Mouse (Mus musculus) lung, embryonic 15.5 days (tissue): ENCODE results near the gene Smyd3. TPM values are rescaled to one million over a fixed set of nuclear protein-coding genes. Genes with fewer than 3 reads are reported as not detected.
A peak's percentile ranks its signal among the peaks of the same experiment; 100 is the strongest.

Experiments used
- ATAC-seq: fragments of 200-750 bp; cut with Nextera tagmentation; 2 replicates; pipeline ENCODE4 v1.8.0; 2017; ENCODE audit warnings: moderate number of reproducible peaks, borderline replicate concordance; ENCODE audit not compliant: low FRiP score, low TSS enrichment; ENCODE audit errors: extremely low read depth
- H3K27ac ChIP-seq: fragments of 300-500 bp; sonication (generic); 2 replicates; pipeline ENCODE4 v1.5.1; 2015; ENCODE audit warnings: moderate library complexity, mild to moderate bottlenecking, inconsistent platforms
- H3K27me3 ChIP-seq: fragments of 300-500 bp; sonication (generic); 2 replicates; pipeline ENCODE4 v1.6.1; 2015; ENCODE audit warnings: inconsistent platforms
- H3K36me3 ChIP-seq: fragments of 300-500 bp; sonication (generic); 2 replicates; pipeline ENCODE4 v1.6.1; 2015; ENCODE audit warnings: inconsistent platforms
- H3K4me1 ChIP-seq: fragments of 300-500 bp; sonication (generic); 2 replicates; pipeline ENCODE4 v1.6.1; 2015; ENCODE audit warnings: inconsistent platforms
- H3K4me2 ChIP-seq: fragments of 300-500 bp; sonication (generic); 2 replicates; pipeline ENCODE4 v1.6.1; 2015; ENCODE audit warnings: inconsistent platforms, mild to moderate bottlenecking, moderate library complexity
- H3K4me3 ChIP-seq: fragments of 300-500 bp; sonication (generic); 2 replicates; pipeline ENCODE4 v1.5.1; 2015; ENCODE audit warnings: mild to moderate bottlenecking, inconsistent platforms
- H3K9ac ChIP-seq: fragments of 300-500 bp; sonication (generic); 2 replicates; pipeline ENCODE4 v1.6.1; 2015; ENCODE audit warnings: inconsistent platforms
- H3K9me3 ChIP-seq: fragments of 300-500 bp; sonication (generic); 2 replicates; pipeline ENCODE4 v1.6.1; 2016; ENCODE audit warnings: inconsistent platforms
- WGBS: fragments of 180-500 bp; shearing (Covaris S2); methylation state at CpG from one replicate; pipeline ENCODE4 v1.1.7; 2015; 5-methylcytosine and 5-hydroxymethylcytosine counted together
- polyA plus RNA-seq: library from polyadenylated mRNA; unstranded; fragments of >200 nt; fragmentation: Nextera tagmentation; extraction: Ambion mirVana; gene quantifications from 2 replicates; pipeline ENCODE4 v1.2.1, GENCODE M21; 2015

Gene Smyd3
- polyA plus RNA-seq, 1 experiment from 2014 or later: 18.3 TPM

DNA sequence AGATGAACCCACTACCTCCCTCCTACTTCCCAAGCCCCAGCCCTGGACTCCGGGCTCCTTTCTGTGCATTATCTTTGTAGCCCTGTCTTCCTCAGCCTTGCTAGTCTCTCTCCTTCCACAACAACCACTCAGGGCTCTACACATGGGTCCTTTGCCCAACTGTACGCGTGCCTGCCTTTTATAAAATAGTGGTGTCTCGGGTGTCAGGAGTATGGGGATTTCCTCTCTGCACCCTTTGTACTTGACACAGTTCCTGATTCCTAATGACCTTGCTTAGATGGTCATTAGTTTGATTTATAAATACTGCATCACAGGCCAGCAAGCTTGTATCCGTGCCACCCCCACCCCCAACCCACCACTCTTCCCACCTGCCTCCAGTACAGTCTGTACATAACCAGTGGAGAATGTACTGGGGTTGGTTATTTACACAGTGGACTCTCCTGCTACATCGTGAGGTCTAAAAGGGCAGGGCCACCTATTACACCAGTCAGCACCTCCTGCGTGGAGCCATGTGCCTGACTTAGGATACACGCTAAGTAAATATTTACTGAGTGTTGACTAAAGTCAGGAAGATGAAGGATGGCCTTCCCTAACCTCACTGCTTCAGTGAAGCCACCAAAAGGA lies 281.5 kb downstream of the Smyd3 start:
- H3K4me2 ChIP-seq: no peak overlapping the region
- ATAC-seq: no peak
- H3K9ac ChIP-seq: no peak overlapping the region
- H3K4me3 ChIP-seq: no peak overlapping the region
- no peaks in the 10 kb centered on the region for H3K9me3 ChIP-seq
- no peak overlapping the region for H3K27ac ChIP-seq
- no peaks in the 10 kb centered on the region for H3K36me3 ChIP-seq
- H3K27me3 ChIP-seq: no peaks in the 10 kb centered on the region
- H3K4me1 ChIP-seq: peaks cover 10% of the 10 kb centered on the region; the same call in 1 of the 2 replicates
- WGBS: 43% methylated on average over 8 of the region's 8 CpGs

DNA sequence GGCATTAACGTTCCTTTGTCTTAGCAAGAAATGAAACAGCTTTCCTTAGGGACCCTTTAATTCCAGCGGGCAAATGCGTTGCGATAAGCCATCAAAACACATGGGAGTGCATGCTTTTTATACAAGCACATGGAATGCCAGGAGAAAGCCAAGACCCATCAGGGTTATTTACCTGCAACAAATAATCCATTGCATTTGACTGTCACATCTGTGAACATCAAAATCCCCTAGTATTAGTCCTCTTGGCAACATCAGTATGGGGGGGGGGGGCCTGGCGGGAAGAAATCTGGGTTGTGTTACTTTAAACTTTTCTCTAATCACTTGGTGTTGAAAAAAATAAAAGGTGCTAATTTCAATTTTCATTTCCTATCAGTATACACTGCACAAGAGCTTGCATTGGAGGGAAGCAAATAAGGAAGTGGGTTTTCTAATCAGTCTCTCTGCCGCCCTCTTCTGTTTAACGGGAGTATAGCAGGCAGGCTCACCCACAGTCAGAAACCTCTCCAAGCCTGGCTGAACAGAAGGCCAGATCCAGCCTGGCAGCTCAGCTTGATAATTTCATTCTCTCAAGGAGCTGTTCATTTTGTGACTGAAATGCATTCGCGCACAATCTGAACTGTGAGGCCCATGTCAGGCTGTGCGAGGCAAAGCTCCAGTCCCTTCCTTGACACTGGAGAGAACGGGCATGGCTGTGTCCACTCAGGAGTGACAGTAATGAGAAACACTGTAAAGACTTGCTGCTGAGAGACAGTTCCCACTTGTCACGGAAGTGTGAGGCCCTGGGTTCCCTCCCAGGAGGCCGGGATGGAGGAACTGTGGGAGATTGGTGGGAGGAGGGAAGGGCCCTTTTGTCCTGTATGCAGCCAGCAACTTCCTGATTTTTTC lies 285.8 kb downstream of the Smyd3 start:
- WGBS: 35% methylated on average over 13 of the region's 13 CpGs
- peak overlapping the region; percentile 18; the same call in 1 of the 2 replicates for H3K27ac ChIP-seq
- no peak overlapping the region for H3K4me2 ChIP-seq
- no peaks in the 10 kb centered on the region for H3K27me3 ChIP-seq
- no peaks in the 10 kb centered on the region for H3K36me3 ChIP-seq
- no peak overlapping the region for H3K4me3 ChIP-seq
- ATAC-seq: peak; percentile 72
- no peaks in the 10 kb centered on the region for H3K9me3 ChIP-seq
- H3K4me1 ChIP-seq: peaks cover 10% of the 10 kb centered on the region; the same call in 1 of the 2 replicates
- H3K9ac ChIP-seq: no peak overlapping the region

DNA sequence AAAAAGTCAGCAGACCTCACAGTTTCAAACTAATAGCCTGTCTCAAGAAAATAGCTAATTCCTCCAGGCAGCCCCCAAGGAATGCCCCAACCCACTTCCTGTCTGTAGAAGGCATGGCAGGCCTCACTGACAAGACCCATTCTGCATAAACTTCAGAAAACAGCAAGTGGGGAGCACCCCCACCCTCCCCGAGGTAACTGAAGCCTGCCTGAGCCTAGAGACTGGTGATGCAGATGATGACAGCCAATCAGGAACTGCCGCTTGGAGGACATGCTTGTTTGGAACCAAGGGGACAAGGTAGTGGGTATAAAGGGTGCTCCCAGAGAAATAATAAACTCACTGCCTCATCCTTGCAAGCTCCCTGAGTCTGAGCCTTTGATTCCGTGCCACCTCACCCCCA lies 288.3 kb downstream of the Smyd3 start:
- Histone ChIP-seq H3K27me3 (no peaks in the 10 kb centered on the region), H3K27ac (no peak overlapping the region), H3K9ac (no peak overlapping the region), H3K4me2 (no peak overlapping the region), H3K9me3 (no peaks in the 10 kb centered on the region), H3K4me3 (no peak overlapping the region), H3K4me1 (0 out of 2 replicates have a peak, but pooled peaks cover 5% of the 10 kb centered on the region), H3K36me3 (no peaks in the 10 kb centered on the region)
- ATAC-seq: no peak
- 68% methylated on average over 3 of the region's 3 CpGs for WGBS

DNA sequence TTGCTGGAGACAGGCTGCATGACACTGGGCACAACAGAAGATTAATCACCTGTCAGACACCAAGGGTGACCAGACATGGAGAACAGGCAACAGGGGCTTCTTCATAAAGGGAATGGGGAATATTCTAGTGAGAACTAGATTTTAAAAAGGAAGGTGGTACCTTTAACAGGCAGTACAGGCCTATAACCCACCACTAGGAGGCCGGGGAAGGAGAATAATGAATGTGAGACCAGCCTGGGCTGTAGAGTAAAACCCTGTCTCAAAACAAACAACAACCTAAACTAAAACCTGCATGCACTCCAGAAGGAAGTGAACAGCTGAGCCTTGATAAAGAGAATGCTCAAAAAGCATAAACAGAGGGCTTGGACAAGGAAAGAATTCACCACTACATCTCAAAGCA lies 297.6 kb downstream of the Smyd3 start:
- Histone ChIP-seq H3K27ac (no peak overlapping the region), H3K4me1 (peaks cover 7% of the 10 kb centered on the region; the same call in 1 of the 2 replicates), H3K4me3 (no peak overlapping the region), H3K36me3 (no peaks in the 10 kb centered on the region), H3K9me3 (no peaks in the 10 kb centered on the region), H3K27me3 (no peaks in the 10 kb centered on the region), H3K9ac (no peak overlapping the region), H3K4me2 (no peak overlapping the region)
- 41% methylated on average over 1 of the region's 1 CpGs for WGBS
- no peak for ATAC-seq

DNA sequence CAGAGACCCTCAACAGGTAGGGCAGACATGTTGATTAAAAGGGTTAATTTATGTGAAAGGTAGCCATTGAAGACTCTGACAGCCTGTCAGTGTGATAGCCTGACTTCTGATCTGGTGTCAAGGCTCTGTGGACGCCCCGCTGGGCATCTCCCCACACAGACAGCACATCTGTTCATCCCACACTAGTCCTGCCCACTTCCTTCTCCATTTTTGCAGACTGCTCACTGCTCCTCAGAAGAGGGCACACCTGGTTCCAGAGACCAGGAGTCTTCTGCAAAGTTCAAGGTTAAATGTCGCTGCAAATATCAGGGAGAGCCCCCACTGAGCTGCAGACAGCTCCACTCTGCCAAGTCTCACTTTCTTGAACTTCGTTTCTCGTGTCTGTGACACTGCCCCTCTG lies 299.8 kb downstream of the Smyd3 start:
- no peaks in the 10 kb centered on the region for H3K36me3 ChIP-seq
- H3K4me3 ChIP-seq: no peak overlapping the region
- peaks cover 17% of the 10 kb centered on the region for H3K4me1 ChIP-seq
- no peaks in the 10 kb centered on the region for H3K27me3 ChIP-seq
- no peak overlapping the region for H3K27ac ChIP-seq
- H3K9ac ChIP-seq: no peak overlapping the region
- no peak overlapping the region for H3K4me2 ChIP-seq
- H3K9me3 ChIP-seq: no peaks in the 10 kb centered on the region
- 61% methylated on average over 5 of the region's 5 CpGs for WGBS
- no peak for ATAC-seq

GRCm38 (mm10) chr1:179217036-179217435 lies 300.8 kb downstream of the Smyd3 start:
- Histone ChIP-seq H3K4me2 (no peak overlapping the region), H3K27ac (peak overlapping the region; percentile 25; the same call in 1 of the 2 replicates), H3K27me3 (no peaks in the 10 kb centered on the region), H3K36me3 (no peaks in the 10 kb centered on the region), H3K4me3 (no peak overlapping the region), H3K9me3 (no peaks in the 10 kb centered on the region), H3K9ac (no peak overlapping the region), H3K4me1 (peaks cover 17% of the 10 kb centered on the region)
- WGBS: 18% methylated on average over 4 of the region's 4 CpGs
- ATAC-seq: no peak

DNA sequence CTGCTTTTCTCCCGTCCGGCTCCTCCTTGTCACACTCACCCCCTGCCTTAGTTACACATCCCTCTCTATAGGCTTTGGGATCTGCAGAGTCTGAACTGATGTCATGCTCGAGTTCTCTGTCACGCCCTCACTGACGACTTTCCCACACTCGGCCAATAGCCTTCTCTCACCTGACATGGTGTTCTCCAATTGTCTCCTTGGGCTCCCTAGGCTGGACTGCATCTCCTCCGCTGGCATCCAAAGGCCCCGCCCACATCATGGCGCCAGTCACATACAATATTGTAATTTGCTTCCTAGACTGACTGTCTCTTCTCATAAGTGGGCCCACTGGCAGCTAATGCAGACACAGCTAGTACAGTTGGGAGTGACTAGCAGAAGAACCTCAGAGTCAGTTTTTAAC lies 304.5 kb downstream of the Smyd3 start:
- Histone ChIP-seq H3K9me3 (no peaks in the 10 kb centered on the region), H3K4me1 (peaks cover 17% of the 10 kb centered on the region), H3K4me3 (no peak overlapping the region), H3K9ac (no peak overlapping the region), H3K4me2 (no peak overlapping the region), H3K27ac (no peak overlapping the region), H3K36me3 (no peaks in the 10 kb centered on the region), H3K27me3 (no peaks in the 10 kb centered on the region)
- no peak for ATAC-seq
- 92% methylated on average over 9 of the region's 9 CpGs for WGBS

DNA sequence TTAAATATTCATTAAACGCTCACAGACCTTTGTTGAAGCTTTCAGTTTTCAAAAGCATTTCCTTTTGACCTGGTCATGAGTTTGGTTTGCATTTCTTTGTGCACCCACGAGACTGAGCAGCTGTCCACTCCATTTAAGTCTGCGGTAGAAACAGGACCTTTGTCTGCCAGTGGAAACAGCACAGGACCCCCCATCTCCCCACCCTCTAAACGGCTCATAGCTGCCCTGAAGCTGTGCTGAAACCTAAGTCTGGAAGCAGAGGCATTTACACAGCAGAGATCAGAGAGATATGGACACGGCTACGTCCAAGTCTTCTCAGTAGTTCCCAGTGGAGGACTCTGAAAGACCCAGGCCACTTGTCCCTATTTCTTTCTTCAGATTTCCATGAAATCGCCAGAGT lies 305.5 kb downstream of the Smyd3 start:
- H3K9me3 ChIP-seq: no peaks in the 10 kb centered on the region
- no peak overlapping the region for H3K4me3 ChIP-seq
- no peaks in the 10 kb centered on the region for H3K36me3 ChIP-seq
- H3K4me1 ChIP-seq: peaks cover 17% of the 10 kb centered on the region
- H3K27me3 ChIP-seq: no peaks in the 10 kb centered on the region
- H3K27ac ChIP-seq: no peak overlapping the region
- H3K9ac ChIP-seq: no peak overlapping the region
- H3K4me2 ChIP-seq: no peak overlapping the region
- no peak for ATAC-seq
- 33% methylated on average over 7 of the region's 7 CpGs for WGBS

DNA sequence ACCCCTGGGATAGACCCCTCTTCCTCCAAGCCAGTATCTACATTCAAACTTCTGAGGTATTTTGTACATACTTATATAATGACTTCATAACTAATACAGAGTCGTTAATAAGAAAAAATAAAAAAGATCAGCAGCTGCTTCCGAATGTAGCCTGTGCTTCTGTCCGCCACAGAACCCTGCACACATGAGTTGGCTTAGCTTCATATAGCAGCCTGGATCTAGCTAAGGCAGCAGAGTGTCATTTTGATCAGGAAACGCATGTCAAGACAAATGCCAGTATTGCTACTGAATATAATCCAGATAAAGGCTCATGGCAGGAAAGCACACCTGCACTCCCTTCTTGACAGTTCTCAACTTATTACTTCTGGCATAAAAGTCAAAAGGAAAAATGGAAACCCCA lies 306.5 kb downstream of the Smyd3 start:
- Histone ChIP-seq H3K4me2 (no peak overlapping the region), H3K9me3 (no peaks in the 10 kb centered on the region), H3K9ac (no peak overlapping the region), H3K36me3 (no peaks in the 10 kb centered on the region), H3K4me1 (peaks cover 10% of the 10 kb centered on the region), H3K27ac (no peak overlapping the region), H3K27me3 (no peaks in the 10 kb centered on the region), H3K4me3 (no peak overlapping the region)
- WGBS: 65% methylated on average over 4 of the region's 4 CpGs
- no peak for ATAC-seq

- Histone ChIP-seq H3K9me3 (no peaks in the 10 kb centered on the region), H3K27ac (no peak overlapping the region), H3K9ac (no peak overlapping the region), H3K4me2 (no peak overlapping the region), H3K4me3 (no peak overlapping the region), H3K27me3 (no peaks in the 10 kb centered on the region), H3K36me3 (no peaks in the 10 kb centered on the region), H3K4me1 (no peaks in the 10 kb centered on the region; the same call in 1 of the 2 replicates)
- 71% methylated on average over 12 of the region's 12 CpGs for WGBS
- ATAC-seq: no peak
Measured at GRCm38 (mm10) chr1:179207846-179208595, 309.8 kb downstream of the Smyd3 start.

GRCm38 (mm10) chr1:179207180-179207741 lies 310.6 kb downstream of the Smyd3 start:
- H3K36me3 ChIP-seq: no peaks in the 10 kb centered on the region
- H3K4me1 ChIP-seq: no peaks in the 10 kb centered on the region; the same call in 1 of the 2 replicates
- no peak overlapping the region for H3K27ac ChIP-seq
- H3K9me3 ChIP-seq: no peaks in the 10 kb centered on the region
- no peak overlapping the region for H3K9ac ChIP-seq
- WGBS: 62% methylated on average over 9 of the region's 9 CpGs
- H3K4me3 ChIP-seq: no peak overlapping the region
- no peak overlapping the region for H3K4me2 ChIP-seq
- H3K27me3 ChIP-seq: no peaks in the 10 kb centered on the region
- ATAC-seq: no peak
